Mouse (Mus musculus) cortical plate, adult 2 months (tissue): Measurements from ENCODE around the gene Nphp1.

ENCODE experiments used
- CTCF ChIP-seq: fragments of 200-500 bp; IDR thresholded peaks from 2 replicates; pipeline ENCODE4 v1.5.1; 2011; ENCODE audit warnings: mild to moderate bottlenecking, control low read depth, low read length; ENCODE audit not compliant: insufficient read depth; ENCODE audit errors: extremely low read depth
- POLR2A ChIP-seq: fragments of 200-500 bp; IDR thresholded peaks from 2 replicates; pipeline ENCODE4 v1.6.1; 2011; ENCODE audit warnings: mild to moderate bottlenecking, low read length, control low read depth; ENCODE audit not compliant: insufficient read depth; ENCODE audit errors: extremely low read depth

DNA sequence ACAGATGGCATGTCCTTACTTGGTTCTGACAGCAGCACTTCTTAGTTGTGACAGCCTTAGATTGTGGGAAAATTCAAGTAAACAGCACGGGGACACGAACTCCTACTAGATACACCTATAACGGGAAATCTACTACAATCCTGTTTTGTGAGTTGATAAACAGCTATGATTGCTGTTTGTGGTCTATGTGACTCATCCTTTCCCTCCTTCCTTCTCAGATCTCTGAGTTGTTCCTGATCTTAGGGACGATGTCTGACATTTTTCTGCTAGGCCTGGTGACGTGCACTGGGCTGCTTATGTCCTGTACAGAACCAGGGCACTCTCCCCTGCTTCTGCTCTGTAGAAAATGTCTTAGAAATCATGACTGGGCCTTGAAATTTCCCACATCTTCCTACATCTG is 27.1 kb downstream of the Nphp1 start:
- TF ChIP-seq POLR2A (no peak), CTCF (no peak)
